Mouse (Mus musculus): ENCODE data around the gene Tac4. TPM values are rescaled to one million over a fixed set of nuclear protein-coding genes. Genes with fewer than 3 reads are reported as not detected.
A peak's percentile ranks its signal among the peaks of the same experiment; 100 is the strongest.

The Tac4 gene
- polyA plus RNA-seq, 1 experiment from 2014 or later, result not detected

DNA sequence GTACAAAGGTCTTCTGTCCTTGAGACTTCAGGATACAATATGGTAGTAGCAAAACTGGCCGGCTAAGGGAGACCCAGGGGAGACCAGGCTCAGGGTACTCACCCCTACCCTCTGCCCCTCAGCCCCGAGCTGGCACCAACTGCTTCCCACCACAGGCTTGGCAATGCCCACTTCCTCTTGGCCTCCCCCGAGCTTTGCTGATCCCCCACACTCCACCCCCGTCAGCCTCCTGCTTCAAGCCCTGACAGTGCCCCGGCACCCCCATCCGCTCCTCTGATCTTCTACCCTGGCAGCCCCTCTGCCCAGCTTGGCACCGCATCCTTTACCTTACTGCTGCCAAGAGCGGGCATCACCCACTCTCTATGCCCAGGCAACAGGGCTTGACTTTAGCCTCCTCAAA lies 7.2 kb upstream of the Tac4 start:
- Histone ChIP-seq H3K4me1 (ENCODE audit: control insufficient read depth, low read depth, low read length) (peaks cover 9% of the 10 kb centered on the region), H3K4me2 (ENCODE audit: low read depth, low read length) (no peak overlapping the region), H3K9ac (ENCODE audit: low read depth, low read length) (no peak overlapping the region), H3K9me3 (replicated peaks; ENCODE audit: control insufficient read depth, low read length) (no peaks in the 10 kb centered on the region), H3K27me3 (ENCODE audit: control insufficient read depth, insufficient read depth, low read depth, low read length) (peaks cover 8% of the 10 kb centered on the region), H3K27ac (ENCODE audit: low read length) (no peak overlapping the region), H3K36me3 (ENCODE audit: control insufficient read depth, insufficient read depth) (no peaks in the 10 kb centered on the region), H3K4me3 (ENCODE audit: low read depth, low read length) (no peak overlapping the region)
- WGBS (ENCODE audit: insufficient replicate concordance), result 50% methylated on average over 8 of the region's 8 CpGs
- ATAC-seq (ENCODE audit: low read depth), result no peak

DNA sequence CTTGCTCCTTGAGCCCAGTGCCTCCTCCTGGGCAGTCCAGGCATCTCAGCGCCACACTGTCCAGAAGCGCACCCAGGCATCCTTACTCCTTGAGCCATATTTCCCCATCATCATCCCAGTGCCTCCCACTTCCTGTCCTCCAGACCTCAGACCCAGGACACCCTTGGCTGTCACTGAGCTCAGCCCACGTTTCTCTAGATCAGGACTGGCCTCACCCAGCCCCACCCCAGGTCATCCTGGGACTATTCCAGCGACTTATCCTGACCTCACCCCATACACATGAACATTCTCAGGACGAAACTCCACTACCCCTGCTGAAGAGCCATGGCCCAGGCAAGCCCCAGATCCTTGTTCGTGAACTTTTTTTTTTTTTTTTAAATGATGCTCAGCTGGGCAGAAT lies 5.6 kb upstream of the Tac4 start:
- Histone ChIP-seq H3K4me2 (ENCODE audit: low read depth, low read length) (no peak overlapping the region), H3K9me3 (replicated peaks; ENCODE audit: control insufficient read depth, low read length) (no peaks in the 10 kb centered on the region), H3K4me3 (ENCODE audit: low read depth, low read length) (no peak overlapping the region), H3K4me1 (ENCODE audit: control insufficient read depth, low read depth, low read length) (peaks cover 15% of the 10 kb centered on the region), H3K9ac (ENCODE audit: low read depth, low read length) (no peak overlapping the region), H3K27ac (ENCODE audit: low read length) (no peak overlapping the region), H3K27me3 (ENCODE audit: control insufficient read depth, insufficient read depth, low read depth, low read length) (peaks cover 17% of the 10 kb centered on the region), H3K36me3 (ENCODE audit: control insufficient read depth, insufficient read depth) (no peaks in the 10 kb centered on the region)
- no peak for ATAC-seq (ENCODE audit: low read depth)
- 59% methylated on average over 6 of the region's 6 CpGs for WGBS (ENCODE audit: insufficient replicate concordance)

- peaks cover 15% of the 10 kb centered on the region for H3K4me1 ChIP-seq (ENCODE audit: control insufficient read depth, low read depth, low read length)
- no peak overlapping the region for H3K4me3 ChIP-seq (ENCODE audit: low read depth, low read length)
- no peak overlapping the region for H3K27ac ChIP-seq (ENCODE audit: low read length)
- H3K27me3 ChIP-seq (ENCODE audit: control insufficient read depth, insufficient read depth, low read depth, low read length), result peaks cover 17% of the 10 kb centered on the region
- H3K9me3 ChIP-seq (replicated peaks; ENCODE audit: control insufficient read depth, low read length), result no peaks in the 10 kb centered on the region
- ATAC-seq (ENCODE audit: low read depth), result no peak
- H3K9ac ChIP-seq (ENCODE audit: low read depth, low read length), result no peak overlapping the region
- H3K4me2 ChIP-seq (ENCODE audit: low read depth, low read length), result no peak overlapping the region
- 42% methylated on average over 4 of the region's 4 CpGs for WGBS (ENCODE audit: insufficient replicate concordance)
- no peaks in the 10 kb centered on the region for H3K36me3 ChIP-seq (ENCODE audit: control insufficient read depth, insufficient read depth)
Observed at GRCm38 (mm10) chr11:95257930-95258329, 3.4 kb upstream of the Tac4 start.

DNA sequence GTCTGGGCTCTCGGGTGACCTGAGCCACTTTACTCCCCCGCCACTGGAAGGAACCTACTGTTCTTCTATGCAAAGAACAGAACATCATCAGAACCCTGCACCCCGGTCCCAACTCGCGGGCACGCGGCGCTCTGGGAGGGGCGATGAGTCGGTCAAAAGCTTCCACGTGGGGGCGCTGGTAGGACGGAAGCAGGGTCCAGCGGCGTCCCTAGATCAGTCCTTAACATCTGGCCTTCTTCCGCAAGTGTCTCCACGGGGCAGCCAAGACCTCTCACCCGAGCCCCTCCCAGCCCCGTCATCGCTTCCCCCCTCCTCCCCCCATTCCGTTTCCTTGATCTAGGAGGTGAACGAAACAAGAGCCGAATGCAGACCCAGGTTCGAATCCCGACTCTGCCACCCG lies 2.8 kb upstream of the Tac4 start:
- H3K4me1 ChIP-seq (ENCODE audit: control insufficient read depth, low read depth, low read length), result peaks cover 15% of the 10 kb centered on the region

GRCm38 (mm10) chr11:95259088-95259849 lies 2.1 kb upstream of the Tac4 start:
- ATAC-seq (ENCODE audit: low read depth), result peak; percentile 74
- Histone ChIP-seq H3K36me3 (ENCODE audit: control insufficient read depth, insufficient read depth) (no peaks in the 10 kb centered on the region), H3K4me3 (ENCODE audit: low read depth, low read length) (peak overlapping the region; percentile 68), H3K4me1 (ENCODE audit: control insufficient read depth, low read depth, low read length) (peaks cover 15% of the 10 kb centered on the region), H3K9me3 (replicated peaks; ENCODE audit: control insufficient read depth, low read length) (no peaks in the 10 kb centered on the region), H3K4me2 (ENCODE audit: low read depth, low read length) (peak overlapping the region; percentile 96), H3K27ac (ENCODE audit: low read length) (peak overlapping the region; percentile 66), H3K9ac (ENCODE audit: low read depth, low read length) (peak overlapping the region; percentile 68), H3K27me3 (ENCODE audit: control insufficient read depth, insufficient read depth, low read depth, low read length) (peaks cover 17% of the 10 kb centered on the region)
- WGBS (ENCODE audit: insufficient replicate concordance), result under 1% methylated on average over 71 of the region's 73 CpGs

More for the DNA sequence above, 2.8 kb upstream of the Tac4 start:
- peak overlapping the region; percentile 68 for H3K9ac ChIP-seq (ENCODE audit: low read depth, low read length)
- peak overlapping the region; percentile 33 for H3K27ac ChIP-seq (ENCODE audit: low read length)
- H3K9me3 ChIP-seq (replicated peaks; ENCODE audit: control insufficient read depth, low read length), result no peaks in the 10 kb centered on the region
- ATAC-seq (ENCODE audit: low read depth), result peak; percentile 60
- H3K27me3 ChIP-seq (ENCODE audit: control insufficient read depth, insufficient read depth, low read depth, low read length), result peaks cover 17% of the 10 kb centered on the region
- H3K4me2 ChIP-seq (ENCODE audit: low read depth, low read length), result peak overlapping the region; percentile 96
- WGBS (ENCODE audit: insufficient replicate concordance), result 1% methylated on average over 26 of the region's 26 CpGs
- peak overlapping the region; percentile 68 for H3K4me3 ChIP-seq (ENCODE audit: low read depth, low read length)
- H3K36me3 ChIP-seq (ENCODE audit: control insufficient read depth, insufficient read depth), result no peaks in the 10 kb centered on the region

DNA sequence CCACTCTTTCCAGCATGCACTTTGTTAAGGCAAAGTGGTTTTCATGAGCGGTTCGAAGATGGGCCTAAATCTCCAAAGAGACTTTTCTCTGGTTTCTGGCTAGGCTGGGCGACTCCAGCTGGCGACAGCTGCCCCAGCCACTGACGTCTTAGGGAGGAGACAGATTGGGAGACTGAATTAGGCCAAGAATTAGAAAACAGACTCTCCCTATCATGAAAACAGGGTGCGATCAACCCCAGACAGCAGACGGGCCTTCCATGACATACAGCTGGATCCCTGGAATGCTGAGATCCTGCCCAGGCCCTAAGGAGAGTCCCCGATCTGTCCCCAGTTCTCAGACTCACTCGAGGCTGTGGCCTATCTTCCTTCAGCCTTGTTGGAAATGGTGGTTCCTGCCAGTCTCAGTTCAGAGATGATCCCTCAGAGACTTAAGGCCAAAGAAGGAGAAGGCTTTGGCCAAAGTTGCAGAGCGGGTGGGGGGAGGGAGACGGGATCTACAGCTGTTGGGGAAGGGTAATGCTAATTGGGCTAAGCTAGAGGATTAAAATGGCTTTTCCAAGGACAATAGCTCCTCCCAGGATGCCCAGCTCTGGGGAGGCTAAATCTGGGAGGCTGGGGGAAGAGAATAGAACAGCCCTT lies 2.6 kb downstream of the Tac4 start:
- no peak overlapping the region for H3K4me3 ChIP-seq (ENCODE audit: low read depth, low read length)
- no peak for ATAC-seq (ENCODE audit: low read depth)
- no peak overlapping the region for H3K9ac ChIP-seq (ENCODE audit: low read depth, low read length)
- WGBS (ENCODE audit: insufficient replicate concordance), result 60% methylated on average over 11 of the region's 11 CpGs
- peaks cover 10% of the 10 kb centered on the region for H3K27me3 ChIP-seq (ENCODE audit: control insufficient read depth, insufficient read depth, low read depth, low read length)
- peaks cover 8% of the 10 kb centered on the region for H3K4me1 ChIP-seq (ENCODE audit: control insufficient read depth, low read depth, low read length)
- H3K9me3 ChIP-seq (replicated peaks; ENCODE audit: control insufficient read depth, low read length), result no peaks in the 10 kb centered on the region
- H3K36me3 ChIP-seq (ENCODE audit: control insufficient read depth, insufficient read depth), result no peaks in the 10 kb centered on the region
- H3K4me2 ChIP-seq (ENCODE audit: low read depth, low read length), result no peak overlapping the region
- no peak overlapping the region for H3K27ac ChIP-seq (ENCODE audit: low read length)

GRCm38 (mm10) chr11:95264455-95265013 lies 3.2 kb downstream of the Tac4 start:
- H3K27me3 ChIP-seq (ENCODE audit: control insufficient read depth, insufficient read depth, low read depth, low read length), result peaks cover 5% of the 10 kb centered on the region
- H3K4me3 ChIP-seq (ENCODE audit: low read depth, low read length), result no peak overlapping the region
- H3K9me3 ChIP-seq (replicated peaks; ENCODE audit: control insufficient read depth, low read length), result no peaks in the 10 kb centered on the region
- H3K36me3 ChIP-seq (ENCODE audit: control insufficient read depth, insufficient read depth), result peaks cover 2% of the 10 kb centered on the region; the same call in 1 of the 2 replicates
- no peak overlapping the region for H3K4me2 ChIP-seq (ENCODE audit: low read depth, low read length)
- no peak overlapping the region for H3K9ac ChIP-seq (ENCODE audit: low read depth, low read length)
- no peak for ATAC-seq (ENCODE audit: low read depth)
- H3K4me1 ChIP-seq (ENCODE audit: control insufficient read depth, low read depth, low read length), result peaks cover 2% of the 10 kb centered on the region
- WGBS (ENCODE audit: insufficient replicate concordance), result 78% methylated on average over 4 of the region's 4 CpGs
- H3K27ac ChIP-seq (ENCODE audit: low read length), result no peak overlapping the region

GRCm38 (mm10) chr11:95266540-95267245 lies 5.4 kb downstream of the Tac4 start:
- H3K9ac ChIP-seq (ENCODE audit: low read depth, low read length), result no peak overlapping the region
- 0 out of 2 replicates have a peak, but pooled peaks have one; percentile 27 for ATAC-seq (ENCODE audit: low read depth)
- no peak overlapping the region for H3K4me3 ChIP-seq (ENCODE audit: low read depth, low read length)
- no peaks in the 10 kb centered on the region; the same call in 1 of the 2 replicates for H3K4me1 ChIP-seq (ENCODE audit: control insufficient read depth, low read depth, low read length)
- H3K4me2 ChIP-seq (ENCODE audit: low read depth, low read length), result no peak overlapping the region
- 69% methylated on average over 6 of the region's 6 CpGs for WGBS (ENCODE audit: insufficient replicate concordance)
- H3K27ac ChIP-seq (ENCODE audit: low read length), result no peak overlapping the region
- H3K36me3 ChIP-seq (ENCODE audit: control insufficient read depth, insufficient read depth), result peaks cover 22% of the 10 kb centered on the region
- no peaks in the 10 kb centered on the region for H3K27me3 ChIP-seq (ENCODE audit: control insufficient read depth, insufficient read depth, low read depth, low read length)
- no peaks in the 10 kb centered on the region for H3K9me3 ChIP-seq (replicated peaks; ENCODE audit: control insufficient read depth, low read length)
